Mouse (Mus musculus): ENCODE data around the gene Gatd1. TPM values are rescaled to one million over a fixed set of nuclear protein-coding genes. Genes with fewer than 3 reads are reported as not detected.

The Gatd1 gene
- polyA plus RNA-seq, 1 experiment from 2014 or later = 44.8 TPM

DNA sequence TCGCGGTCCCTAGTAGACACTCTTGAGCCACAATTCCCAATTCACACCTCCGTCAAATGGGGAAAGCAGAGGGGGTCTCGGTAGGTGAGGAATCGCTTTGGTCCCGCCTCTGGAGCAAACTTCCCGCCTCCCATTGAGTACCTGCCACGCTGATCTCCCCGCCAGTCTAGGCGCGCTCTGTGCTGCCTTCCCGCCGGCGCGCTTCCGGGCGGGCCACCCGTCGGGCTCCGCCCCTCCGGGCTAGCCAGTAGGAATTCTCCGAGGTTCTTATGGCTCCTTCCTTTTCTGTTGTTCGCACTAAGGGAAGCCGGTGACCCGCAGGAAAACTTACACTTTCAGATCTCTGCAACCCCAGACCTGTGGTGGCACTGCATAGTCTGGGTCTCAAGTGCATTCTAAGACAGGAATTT lies 29.9 kb upstream of the Gatd1 start, which contains the start of gene Pidd1:
Gene Pidd1, minus strand, starts transcription at position 198 of the 410 bp plus-strand sequence.
- H3K27ac ChIP-seq (ENCODE audit: low read depth, low read length) = no peak within 1 kb of the TSS
- no peaks in the 10 kb centered on the region for H3K27me3 ChIP-seq (ENCODE audit: control insufficient read depth, insufficient read depth, low read length)
- peak within 1 kb of the TSS; percentile 15 for H3K4me3 ChIP-seq (ENCODE audit: low read depth, low read length)
- peaks cover 4% of the 10 kb centered on the region; the same call in 1 of the 2 replicates for H3K36me3 ChIP-seq (ENCODE audit: control insufficient read depth, insufficient read depth, low read length)
- H3K4me2 ChIP-seq (ENCODE audit: low read depth, low read length) = peak within 1 kb of the TSS; percentile 51
- H3K4me1 ChIP-seq (ENCODE audit: control insufficient read depth, insufficient read depth, low read length) = peaks cover 17% of the 10 kb centered on the region; the same call in 1 of the 2 replicates
- peak within 1 kb of the TSS; percentile 0; the same call in 1 of the 2 replicates for H3K9ac ChIP-seq (replicated peaks; ENCODE audit: low read depth, low read length)
- no peaks in the 10 kb centered on the region for H3K9me3 ChIP-seq (ENCODE audit: control insufficient read depth, low read length)
- WGBS = 0% methylated on average over 25 of the region's 25 CpGs
- no peak for ATAC-seq (ENCODE audit: low read depth)

- H3K27me3 ChIP-seq (ENCODE audit: control insufficient read depth, insufficient read depth, low read length) = no peaks in the 10 kb centered on the region
- no peak overlapping the region for H3K27ac ChIP-seq (ENCODE audit: low read depth, low read length)
- H3K4me1 ChIP-seq (ENCODE audit: control insufficient read depth, insufficient read depth, low read length) = peaks cover 11% of the 10 kb centered on the region; the same call in 1 of the 2 replicates
- H3K9ac ChIP-seq (replicated peaks; ENCODE audit: low read depth, low read length) = peak overlapping the region; percentile 0; the same call in 1 of the 2 replicates
- 31% methylated on average over 12 of the region's 12 CpGs for WGBS
- H3K4me2 ChIP-seq (ENCODE audit: low read depth, low read length) = peak overlapping the region; percentile 51
- no peaks in the 10 kb centered on the region for H3K9me3 ChIP-seq (ENCODE audit: control insufficient read depth, low read length)
- H3K36me3 ChIP-seq (ENCODE audit: control insufficient read depth, insufficient read depth, low read length) = no peaks in the 10 kb centered on the region
- no peak for ATAC-seq (ENCODE audit: low read depth)
- peak overlapping the region; percentile 15 for H3K4me3 ChIP-seq (ENCODE audit: low read depth, low read length)
Measured at GRCm38 (mm10) chr7:141443081-141443821, 29.3 kb upstream of the Gatd1 start.

DNA sequence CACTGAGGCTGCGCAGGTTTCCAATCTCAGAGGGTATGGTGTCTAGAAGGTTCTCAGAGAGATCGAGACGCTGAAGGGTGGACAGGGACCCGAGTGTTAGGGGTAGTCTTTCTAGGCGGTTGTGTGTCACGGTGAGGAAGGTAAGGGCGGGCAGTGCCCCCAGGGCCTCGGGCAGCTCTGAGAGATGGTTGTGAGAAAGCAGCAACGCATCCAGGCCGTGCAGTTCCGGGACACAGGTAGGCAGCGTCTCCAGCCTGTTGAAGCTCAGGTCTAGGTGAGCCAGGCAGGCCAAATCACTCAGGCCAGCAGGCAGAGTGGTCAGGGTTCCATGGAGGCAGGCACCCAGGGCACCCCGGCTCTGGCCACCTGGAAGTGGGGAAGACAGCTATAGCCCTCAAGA lies 28.3 kb upstream of the Gatd1 start:
- H3K9ac ChIP-seq (replicated peaks; ENCODE audit: low read depth, low read length) = no peak overlapping the region

DNA sequence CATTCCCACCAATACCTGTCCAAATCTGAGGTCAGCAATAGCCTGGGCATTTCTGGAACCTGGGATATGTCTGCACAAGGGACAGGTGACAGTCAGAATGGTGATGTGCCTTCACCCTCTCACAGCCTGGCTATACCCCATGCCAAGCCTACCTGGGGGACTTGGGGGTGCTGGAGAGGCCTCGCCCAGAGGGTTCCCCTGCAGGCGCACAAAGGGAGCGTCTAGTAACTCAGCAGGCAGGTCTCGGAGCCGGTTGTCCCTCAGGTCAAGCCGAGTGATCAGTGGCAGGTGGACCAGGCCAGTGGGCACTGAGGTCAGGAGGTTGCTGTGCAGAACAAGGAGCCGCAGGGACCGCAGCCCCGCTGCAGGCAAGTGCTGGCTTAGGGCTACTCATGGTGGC lies 27.5 kb upstream of the Gatd1 start:
- Histone ChIP-seq H3K4me2 (ENCODE audit: low read depth, low read length) (no peak overlapping the region), H3K9me3 (ENCODE audit: control insufficient read depth, low read length) (no peaks in the 10 kb centered on the region), H3K9ac (replicated peaks; ENCODE audit: low read depth, low read length) (no peak overlapping the region), H3K4me1 (ENCODE audit: control insufficient read depth, insufficient read depth, low read length) (peaks cover 13% of the 10 kb centered on the region; the same call in 1 of the 2 replicates), H3K27me3 (ENCODE audit: control insufficient read depth, insufficient read depth, low read length) (no peaks in the 10 kb centered on the region), H3K4me3 (ENCODE audit: low read depth, low read length) (no peak overlapping the region), H3K36me3 (ENCODE audit: control insufficient read depth, insufficient read depth, low read length) (no peaks in the 10 kb centered on the region), H3K27ac (ENCODE audit: low read depth, low read length) (no peak overlapping the region)
- 96% methylated on average over 9 of the region's 9 CpGs for WGBS
- no peak for ATAC-seq (ENCODE audit: low read depth)

More for the DNA sequence above, 28.3 kb upstream of the Gatd1 start:
- peaks cover 9% of the 10 kb centered on the region; the same call in 1 of the 2 replicates for H3K4me1 ChIP-seq (ENCODE audit: control insufficient read depth, insufficient read depth, low read length)
- ATAC-seq (ENCODE audit: low read depth) = no peak
- WGBS = 94% methylated on average over 13 of the region's 13 CpGs
- H3K36me3 ChIP-seq (ENCODE audit: control insufficient read depth, insufficient read depth, low read length) = no peaks in the 10 kb centered on the region
- no peak overlapping the region for H3K4me2 ChIP-seq (ENCODE audit: low read depth, low read length)
- no peak overlapping the region for H3K27ac ChIP-seq (ENCODE audit: low read depth, low read length)
- H3K27me3 ChIP-seq (ENCODE audit: control insufficient read depth, insufficient read depth, low read length) = no peaks in the 10 kb centered on the region
- no peak overlapping the region for H3K4me3 ChIP-seq (ENCODE audit: low read depth, low read length)
- H3K9me3 ChIP-seq (ENCODE audit: control insufficient read depth, low read length) = no peaks in the 10 kb centered on the region

GRCm38 (mm10) chr7:141440613-141441012 lies 26.7 kb upstream of the Gatd1 start:
- Histone ChIP-seq H3K4me3 (ENCODE audit: low read depth, low read length) (no peak overlapping the region), H3K27ac (ENCODE audit: low read depth, low read length) (no peak overlapping the region), H3K9me3 (ENCODE audit: control insufficient read depth, low read length) (no peaks in the 10 kb centered on the region), H3K4me1 (ENCODE audit: control insufficient read depth, insufficient read depth, low read length) (peaks cover 22% of the 10 kb centered on the region; the same call in 1 of the 2 replicates), H3K9ac (replicated peaks; ENCODE audit: low read depth, low read length) (no peak overlapping the region), H3K36me3 (ENCODE audit: control insufficient read depth, insufficient read depth, low read length) (no peaks in the 10 kb centered on the region), H3K27me3 (ENCODE audit: control insufficient read depth, insufficient read depth, low read length) (no peaks in the 10 kb centered on the region), H3K4me2 (ENCODE audit: low read depth, low read length) (no peak overlapping the region)
- WGBS = 23% methylated on average over 6 of the region's 6 CpGs
- no peak for ATAC-seq (ENCODE audit: low read depth)

GRCm38 (mm10) chr7:141439811-141440210 lies 25.9 kb upstream of the Gatd1 start:
- no peaks in the 10 kb centered on the region for H3K36me3 ChIP-seq (ENCODE audit: control insufficient read depth, insufficient read depth, low read length)
- H3K27me3 ChIP-seq (ENCODE audit: control insufficient read depth, insufficient read depth, low read length) = no peaks in the 10 kb centered on the region
- no peak for ATAC-seq (ENCODE audit: low read depth)
- H3K4me2 ChIP-seq (ENCODE audit: low read depth, low read length) = no peak overlapping the region
- 93% methylated on average over 11 of the region's 11 CpGs for WGBS
- no peak overlapping the region for H3K4me3 ChIP-seq (ENCODE audit: low read depth, low read length)
- no peaks in the 10 kb centered on the region for H3K9me3 ChIP-seq (ENCODE audit: control insufficient read depth, low read length)
- no peak overlapping the region for H3K9ac ChIP-seq (replicated peaks; ENCODE audit: low read depth, low read length)
- peaks cover 27% of the 10 kb centered on the region; the same call in 1 of the 2 replicates for H3K4me1 ChIP-seq (ENCODE audit: control insufficient read depth, insufficient read depth, low read length)
- no peak overlapping the region for H3K27ac ChIP-seq (ENCODE audit: low read depth, low read length)

GRCm38 (mm10) chr7:141439140-141439679 lies 25.3 kb upstream of the Gatd1 start:
- Histone ChIP-seq H3K27ac (ENCODE audit: low read depth, low read length) (no peak overlapping the region), H3K4me2 (ENCODE audit: low read depth, low read length) (no peak overlapping the region), H3K4me3 (ENCODE audit: low read depth, low read length) (no peak overlapping the region), H3K27me3 (ENCODE audit: control insufficient read depth, insufficient read depth, low read length) (no peaks in the 10 kb centered on the region), H3K9me3 (ENCODE audit: control insufficient read depth, low read length) (no peaks in the 10 kb centered on the region), H3K36me3 (ENCODE audit: control insufficient read depth, insufficient read depth, low read length) (no peaks in the 10 kb centered on the region), H3K9ac (replicated peaks; ENCODE audit: low read depth, low read length) (no peak overlapping the region), H3K4me1 (ENCODE audit: control insufficient read depth, insufficient read depth, low read length) (peaks cover 31% of the 10 kb centered on the region; the same call in 1 of the 2 replicates)
- ATAC-seq (ENCODE audit: low read depth) = no peak
- WGBS = 97% methylated on average over 10 of the region's 10 CpGs

DNA sequence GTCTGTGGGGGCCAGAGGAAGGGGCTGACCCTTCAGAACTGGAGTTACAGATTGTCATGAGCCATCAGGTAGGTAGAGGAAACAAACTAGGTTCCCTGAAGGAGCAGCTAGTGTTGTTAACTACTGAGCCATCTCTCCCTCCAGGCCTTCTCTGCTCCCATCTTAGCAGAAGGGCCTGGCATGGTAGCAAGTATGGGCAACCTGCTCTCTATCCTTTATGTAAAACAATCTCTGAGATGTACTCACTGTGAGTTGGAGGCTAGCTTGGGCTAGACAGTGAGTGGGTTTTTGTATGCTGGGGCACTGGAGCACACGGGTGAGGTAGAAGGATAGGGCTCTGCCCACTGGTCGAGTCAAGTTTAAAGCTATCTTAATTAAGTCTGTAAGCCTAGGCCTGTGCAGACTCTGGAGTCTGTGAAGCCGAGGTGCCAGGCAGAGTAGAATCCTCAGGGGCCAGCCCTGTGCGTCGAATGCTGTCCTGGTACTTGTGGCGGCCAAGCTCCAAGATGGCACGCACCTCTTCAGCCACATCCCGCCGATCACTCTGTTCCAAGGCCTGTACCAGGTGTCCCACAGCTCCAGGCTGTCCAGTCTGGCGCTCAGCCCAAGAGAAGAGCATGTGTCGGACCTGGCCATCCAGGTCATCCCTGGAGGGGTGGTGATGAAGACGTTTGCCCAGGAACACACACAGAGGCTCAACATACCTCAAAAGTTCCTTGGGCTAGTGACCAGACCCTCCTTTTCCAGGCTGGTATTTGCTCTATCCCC lies 24.4 kb upstream of the Gatd1 start:
- Histone ChIP-seq H3K27ac (ENCODE audit: low read depth, low read length) (no peak overlapping the region), H3K9ac (replicated peaks; ENCODE audit: low read depth, low read length) (no peak overlapping the region), H3K27me3 (ENCODE audit: control insufficient read depth, insufficient read depth, low read length) (no peaks in the 10 kb centered on the region), H3K4me1 (ENCODE audit: control insufficient read depth, insufficient read depth, low read length) (peaks cover 37% of the 10 kb centered on the region), H3K4me2 (ENCODE audit: low read depth, low read length) (no peak overlapping the region), H3K36me3 (ENCODE audit: control insufficient read depth, insufficient read depth, low read length) (no peaks in the 10 kb centered on the region), H3K4me3 (ENCODE audit: low read depth, low read length) (no peak overlapping the region), H3K9me3 (ENCODE audit: control insufficient read depth, low read length) (no peaks in the 10 kb centered on the region)
- ATAC-seq (ENCODE audit: low read depth) = no peak
- WGBS = 95% methylated on average over 12 of the region's 12 CpGs
